Mouse (Mus musculus) adrenal gland, postnatal 4 days (tissue): ENCODE measurements at regions not wholly inside any gene's neighbourhood (a gene's known extent, or its start where the extent isn't known, plus 50 kb on each side); places are given as distances from the start of the nearest gene placed in this dataset.

Experiments
- DNase-seq, 2 experiments: peaks; one replicate each; pipeline ENCODE4 v3.0.0; 2021 to 2022; ENCODE audit warnings: low spot score in 2 of 2, mixed read lengths in 2 of 2

GRCm38 (mm10) chr1:152313480-152313879 is 73.0 kb downstream of the Tsen15 start:
- no peak for DNase-seq

GRCm38 (mm10) chr1:152305461-152305860 is 81.0 kb downstream of the Tsen15 start:
- DNase-seq, result no peak

- DNase-seq, result no peak
Observed at GRCm38 (mm10) chr1:152304487-152305130, 81.9 kb downstream of the Tsen15 start.

DNA sequence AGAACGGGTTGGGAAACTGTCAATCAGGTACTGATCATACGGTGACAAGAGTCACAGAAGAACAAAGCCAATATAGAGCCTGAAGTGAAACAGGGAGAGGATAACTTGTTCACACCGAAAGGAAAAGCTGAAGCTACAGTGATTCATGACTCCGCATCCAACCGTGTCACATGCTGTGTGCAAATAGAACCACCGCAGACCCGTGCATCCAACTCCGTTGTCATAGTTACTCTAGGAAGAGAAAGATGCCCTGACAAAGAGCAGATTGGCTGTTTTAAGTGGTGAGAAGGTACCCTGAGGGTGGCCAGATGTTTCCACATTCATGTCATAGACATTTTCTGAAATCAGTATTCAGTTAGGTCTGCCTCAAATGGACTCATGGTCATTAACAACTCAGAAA is 85.1 kb downstream of the Tsen15 start:
- no peak for DNase-seq

- no peak for DNase-seq
Observed at GRCm38 (mm10) chr1:152292196-152292736, 94.2 kb downstream of the Tsen15 start.

- DNase-seq, result peak; percentile 62 to 75
Observed at GRCm38 (mm10) chr1:152290768-152291167, 95.7 kb downstream of the Tsen15 start.

DNA sequence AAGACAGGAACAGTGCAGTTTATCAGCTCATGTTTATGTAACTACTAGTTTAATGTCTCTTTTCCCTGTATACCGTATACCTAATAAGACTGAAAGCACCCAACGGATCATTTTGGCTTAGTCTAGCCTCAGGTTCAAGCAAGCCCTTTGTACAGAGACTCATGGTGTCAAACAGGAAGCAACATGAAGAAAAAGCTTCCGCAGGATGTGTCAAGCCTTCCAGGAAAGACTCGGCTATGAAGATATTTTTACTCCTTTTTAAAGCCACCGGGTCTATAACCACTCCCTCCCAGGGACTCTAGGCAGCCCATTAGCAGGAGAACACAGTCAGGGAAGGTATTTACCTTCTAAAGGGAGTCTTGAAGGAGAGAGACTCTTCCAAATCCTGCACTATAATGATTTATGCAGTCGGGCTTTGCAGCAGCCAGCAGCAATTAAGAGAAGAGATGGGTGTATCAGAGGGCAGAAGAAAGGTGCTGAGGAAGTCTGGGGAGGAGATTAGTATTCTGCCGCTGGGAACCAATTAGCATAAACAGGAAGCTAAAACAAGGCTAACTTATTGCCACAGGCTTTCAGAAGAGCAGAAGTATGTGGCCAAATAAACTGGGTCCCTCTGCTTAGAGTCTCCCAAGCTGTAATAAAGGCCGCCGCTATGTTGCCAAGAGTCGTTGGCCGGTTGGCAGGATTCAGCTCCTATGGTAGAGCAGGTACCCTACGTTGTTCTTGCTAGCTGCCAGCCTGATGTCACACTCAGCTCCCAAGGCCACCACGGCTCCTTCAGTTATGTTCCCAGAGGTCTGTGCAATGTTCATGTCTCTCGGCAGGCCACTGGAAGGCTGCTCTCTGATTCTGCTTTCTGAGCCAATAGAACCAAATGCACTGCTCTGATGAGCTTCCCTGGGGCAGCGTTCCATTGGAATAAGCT is 98.7 kb downstream of the Tsen15 start:
- DNase-seq, result no peak

DNA sequence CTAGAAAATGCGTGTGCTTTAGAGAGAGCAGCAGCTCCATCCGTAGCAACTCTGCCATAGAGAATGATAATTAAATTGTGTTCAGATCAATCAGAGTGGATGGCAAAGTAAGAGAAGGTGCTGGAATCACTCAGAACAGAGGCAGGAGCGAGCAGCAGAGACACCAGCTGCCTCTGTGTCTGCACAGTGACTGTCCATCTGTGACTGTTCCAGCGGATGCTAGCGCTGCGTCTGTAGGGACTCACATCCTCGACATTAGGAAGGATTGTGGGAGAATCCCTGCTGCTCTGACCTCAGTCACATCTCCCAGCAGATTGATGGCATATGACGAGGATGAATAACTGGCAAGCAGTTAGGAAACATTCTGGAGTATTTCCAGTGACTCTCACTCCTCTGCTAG is 99.8 kb downstream of the Tsen15 start:
- DNase-seq, result no peak

GRCm38 (mm10) chr1:152282106-152282505 is 104.4 kb downstream of the Tsen15 start:
- no peak for DNase-seq

DNA sequence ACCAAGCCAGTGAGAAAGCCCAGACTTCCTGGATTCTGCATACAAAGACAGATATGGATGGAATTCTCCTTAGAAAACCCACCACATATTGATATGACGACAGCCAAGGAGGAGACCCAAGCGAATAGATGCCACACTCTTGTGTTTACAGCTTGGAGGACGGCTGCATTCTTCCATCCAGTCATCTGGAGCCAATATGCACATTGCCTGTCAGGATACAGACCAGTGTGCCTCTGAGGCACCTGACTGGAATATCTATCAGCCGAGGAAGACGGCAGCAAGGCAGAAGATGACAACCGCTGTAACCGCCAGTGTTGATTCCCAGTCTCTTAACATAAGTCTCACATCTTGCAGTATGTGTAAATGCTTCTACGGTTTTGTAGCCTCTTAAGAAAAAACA is 105.3 kb downstream of the Tsen15 start:
- DNase-seq, result no peak

GRCm38 (mm10) chr1:152280014-152280413 is 106.5 kb downstream of the Tsen15 start:
- DNase-seq, result no peak

- no peak for DNase-seq
Observed at GRCm38 (mm10) chr1:152275011-152275410, 111.5 kb downstream of the Tsen15 start.

DNA sequence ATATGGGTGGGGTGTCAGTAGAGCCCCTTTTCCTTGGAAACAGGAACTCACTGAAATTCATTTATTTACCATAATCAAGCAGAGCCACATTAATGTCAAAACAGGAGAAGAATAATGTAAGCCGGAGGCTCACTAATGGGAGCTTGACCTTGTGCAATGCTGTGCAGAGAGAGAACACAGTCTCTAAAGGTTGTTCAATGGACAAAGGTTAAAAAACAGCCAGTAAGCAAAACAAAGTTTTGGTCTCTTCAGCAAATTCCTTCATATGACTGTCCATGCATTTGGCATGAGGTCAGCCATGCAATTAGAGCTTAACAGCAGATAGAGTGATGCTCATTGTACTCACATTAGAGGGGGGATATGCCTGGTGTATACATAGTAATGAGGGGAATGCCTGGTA is 113.1 kb downstream of the Tsen15 start:
- no peak for DNase-seq

GRCm38 (mm10) chr1:152269936-152270702 is 116.4 kb downstream of the Tsen15 start:
- DNase-seq, result no peak

DNA sequence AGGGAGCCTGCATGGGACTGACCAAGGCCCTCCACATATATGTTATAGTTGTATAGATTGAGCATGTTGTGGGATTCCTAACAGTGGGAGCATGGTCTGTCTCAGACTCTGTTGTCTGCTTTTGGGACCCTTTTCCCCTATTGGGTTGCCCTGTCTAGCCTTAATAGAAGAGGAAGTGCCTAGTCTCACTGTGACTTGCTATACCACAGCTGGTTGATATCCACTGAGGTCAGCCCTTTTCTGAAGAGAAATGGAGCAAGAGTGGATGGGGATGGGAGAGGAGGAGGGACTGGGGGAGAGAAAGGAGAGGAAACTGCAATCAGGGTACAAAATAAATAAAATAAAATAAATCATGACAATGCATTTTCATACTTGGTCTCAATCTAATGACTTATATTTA is 120.1 kb downstream of the Tsen15 start:
- no peak for DNase-seq

GRCm38 (mm10) chr1:152264981-152265380 is 121.5 kb downstream of the Tsen15 start:
- no peak for DNase-seq

GRCm38 (mm10) chr1:152261472-152261871 is 125.0 kb downstream of the Tsen15 start:
- DNase-seq, result no peak

DNA sequence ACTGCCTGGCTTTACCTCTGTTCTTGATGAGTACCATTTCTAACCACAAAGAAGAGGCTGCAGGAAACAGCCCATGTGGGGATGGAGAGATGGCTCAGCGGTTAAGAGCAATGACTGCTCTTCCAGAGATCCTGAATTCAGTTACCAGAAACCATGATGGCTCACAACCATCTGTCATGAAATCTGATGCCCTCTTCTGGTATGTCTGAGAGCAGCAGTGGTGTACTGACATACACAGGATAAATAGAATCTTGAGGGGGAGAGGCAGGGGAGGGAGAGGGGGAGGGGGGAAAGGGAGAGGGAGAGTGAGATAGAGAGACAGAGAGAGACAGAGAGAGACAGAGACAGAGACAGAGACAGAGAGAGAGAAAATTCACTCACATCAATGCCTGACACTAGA is 125.5 kb downstream of the Tsen15 start:
- no peak for DNase-seq

- DNase-seq, result no peak
Observed at GRCm38 (mm10) chr1:152258258-152258657, 128.2 kb downstream of the Tsen15 start.

GRCm38 (mm10) chr1:152253906-152254305 is 132.6 kb downstream of the Tsen15 start:
- DNase-seq, result no peak

- DNase-seq, result no peak
Observed at GRCm38 (mm10) chr1:152253486-152253885, 133.0 kb downstream of the Tsen15 start.
